Comparison of ENCODE assay signal across 15 mouse cellular contexts in the genomic region with DNA sequence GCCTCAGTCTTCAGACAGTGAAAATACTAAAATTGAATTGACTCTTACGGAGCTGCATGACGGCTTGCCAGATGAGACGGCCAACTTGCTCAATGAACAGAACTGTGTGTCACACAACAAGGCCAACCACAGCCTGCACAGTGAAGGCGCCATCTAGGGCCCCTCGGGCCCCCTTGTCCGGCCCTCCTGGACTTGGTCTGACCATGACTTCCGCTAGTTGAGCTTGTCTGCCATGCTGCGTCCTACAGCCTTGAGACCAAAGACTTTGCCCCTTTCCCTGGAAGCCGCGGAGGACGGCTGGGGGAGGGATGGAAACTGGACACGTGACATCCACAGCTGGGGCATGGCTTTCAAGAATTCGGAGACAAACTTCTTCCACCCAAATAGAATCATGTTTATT.
DNase-seq lines count a peak whose midpoint lies in the region; ATAC-seq lines count a peak whose summit lies in the region.
"Had no signal": no experiment of that assay in that cellular context is flagged by ENCODE, and none has a peak within 500 bp of the region (broad histone marks: within the 10 kb centered on the region; RNA-seq: fewer than 3 reads in every experiment).

No protein-coding gene starts in this region.

- peaks cover 2% of the 10 kb centered on the region; the same call in 1 of the 2 replicates for H3K36me3 ChIP-seq in kidney, embryonic 14.5 days (ENCODE audit: control insufficient read depth, insufficient read depth, low read length)
- H3K36me3 ChIP-seq: heart, embryonic 15.5 days had no signal

- DNase-seq in kidney, adult 18-20 months: peak; percentile 67
- peak; percentile 71 for DNase-seq in adrenal gland, adult 2 months
- DNase-seq in adrenal gland, postnatal 10 days: peak; percentile 59
- DNase-seq in kidney, postnatal 10 days: peak; percentile 52
- DNase-seq in heart, postnatal 36 days: no peak
- no peak for DNase-seq in ovary, postnatal 14 days (ENCODE audit: low spot score)

- no peak overlapping the region for H3K27ac ChIP-seq in kidney, embryonic 14.5 days (ENCODE audit: low read depth, low read length)
- H3K27ac ChIP-seq: embryonic facial prominence, embryonic 10.5 days; heart, embryonic 15.5 days; limb, embryonic 13.5 days; liver, embryonic 15.5 days; midbrain, embryonic 13.5 days; neural tube, embryonic 13.5 days had no signal

- no peak overlapping the region for H3K9ac ChIP-seq in kidney, embryonic 14.5 days (ENCODE audit: low read depth, low read length)
- H3K9ac ChIP-seq: heart, embryonic 15.5 days; limb, embryonic 13.5 days; liver, embryonic 15.5 days; midbrain, embryonic 13.5 days; neural tube, embryonic 13.5 days had no signal

- H3K27me3 ChIP-seq in kidney, embryonic 14.5 days (ENCODE audit: control insufficient read depth, insufficient read depth, low read length): no peaks in the 10 kb centered on the region
- H3K27me3 ChIP-seq: heart, embryonic 15.5 days; limb, embryonic 13.5 days; liver, embryonic 15.5 days; midbrain, embryonic 13.5 days; neural tube, embryonic 13.5 days had no signal

- 81% methylated on average over 13 of the region's 13 CpGs for WGBS in kidney, embryonic 14.5 days

- no peaks in the 10 kb centered on the region for H3K4me1 ChIP-seq in kidney, embryonic 14.5 days (ENCODE audit: control insufficient read depth, insufficient read depth, low read length)
- H3K4me1 ChIP-seq: embryonic facial prominence, embryonic 10.5 days; heart, embryonic 15.5 days; limb, embryonic 13.5 days; midbrain, embryonic 13.5 days; neural tube, embryonic 13.5 days had no signal

- no peak overlapping the region for H3K4me3 ChIP-seq in kidney, embryonic 14.5 days (ENCODE audit: low read length)
- H3K4me3 ChIP-seq: embryonic facial prominence, embryonic 10.5 days; heart, embryonic 15.5 days; limb, embryonic 13.5 days; liver, embryonic 15.5 days; midbrain, embryonic 13.5 days; neural tube, embryonic 13.5 days had no signal

- no peaks in the 10 kb centered on the region for H3K9me3 ChIP-seq in kidney, embryonic 14.5 days (ENCODE audit: control insufficient read depth, low read length)
- H3K9me3 ChIP-seq: embryonic facial prominence, embryonic 10.5 days; heart, embryonic 15.5 days; limb, embryonic 13.5 days; liver, embryonic 15.5 days; midbrain, embryonic 13.5 days; neural tube, embryonic 13.5 days had no signal

- no peak overlapping the region for H3K4me2 ChIP-seq in kidney, embryonic 14.5 days (replicated peaks; ENCODE audit: low read depth, low read length)
- H3K4me2 ChIP-seq: heart, embryonic 15.5 days; limb, embryonic 13.5 days; liver, embryonic 15.5 days; midbrain, embryonic 13.5 days; neural tube, embryonic 13.5 days had no signal

- intact Hi-C loops in heart, postnatal 36 days (cut with DNase I): loop anchor here (2.0 kb wide), 2 partner anchors 15 to 167 kb away; no protein-coding TSS in a partner anchor

- ATAC-seq in kidney, embryonic 14.5 days (ENCODE audit: low FRiP score, low TSS enrichment): no peak
- ATAC-seq: hindbrain, embryonic 16.5 days; intestine, postnatal 0 days; midbrain, embryonic 13.5 days had no signal

Comparison
In these comparisons a context has a peak if more than half of its experiments do, and no peak if none do; other contexts are left out.
1. DNase-seq: peak in kidney, adult 18-20 months (single experiment), adrenal gland, adult 2 months (single experiment), adrenal gland, postnatal 10 days (single experiment) and kidney, postnatal 10 days (single experiment); none in heart, postnatal 36 days (0 of 2) and ovary, postnatal 14 days (single experiment).